Mouse (Mus musculus) G1E (cell line): ENCODE measurements at regions not wholly inside any gene's neighbourhood (a gene's known extent, or its start where the extent isn't known, plus 50 kb on each side); places are given as distances from the start of the nearest gene placed in this dataset.

Experiments used
- CTCF ChIP-seq: IDR thresholded peaks from 2 replicates; pipeline ENCODE4 v1.5.1; 2012; ENCODE audit warnings: low read depth, low read length, inconsistent platforms, mixed read lengths
- GATA1 ChIP-seq: IDR thresholded peaks from 2 replicates; pipeline ENCODE4 v1.6.1; 2012; ENCODE audit warnings: borderline replicate concordance, low read length, inconsistent platforms, mixed read lengths
- GATA2 ChIP-seq: IDR thresholded peaks from 2 replicates; pipeline ENCODE4 v1.6.1; 2012; ENCODE audit warnings: low read depth, low read length, inconsistent platforms, borderline replicate concordance
- POLR2AphosphoS5 ChIP-seq: IDR thresholded peaks from 2 replicates; pipeline ENCODE4 v1.6.1; 2012; ENCODE audit warnings: low read depth, low read length, inconsistent platforms; ENCODE audit not compliant: insufficient replicate concordance
- TAL1 ChIP-seq: conservative IDR thresholded peaks from 2 replicates; pipeline ENCODE4 v1.6.1; 2012; ENCODE audit warnings: low read depth, low read length, inconsistent platforms, mixed read lengths

DNA sequence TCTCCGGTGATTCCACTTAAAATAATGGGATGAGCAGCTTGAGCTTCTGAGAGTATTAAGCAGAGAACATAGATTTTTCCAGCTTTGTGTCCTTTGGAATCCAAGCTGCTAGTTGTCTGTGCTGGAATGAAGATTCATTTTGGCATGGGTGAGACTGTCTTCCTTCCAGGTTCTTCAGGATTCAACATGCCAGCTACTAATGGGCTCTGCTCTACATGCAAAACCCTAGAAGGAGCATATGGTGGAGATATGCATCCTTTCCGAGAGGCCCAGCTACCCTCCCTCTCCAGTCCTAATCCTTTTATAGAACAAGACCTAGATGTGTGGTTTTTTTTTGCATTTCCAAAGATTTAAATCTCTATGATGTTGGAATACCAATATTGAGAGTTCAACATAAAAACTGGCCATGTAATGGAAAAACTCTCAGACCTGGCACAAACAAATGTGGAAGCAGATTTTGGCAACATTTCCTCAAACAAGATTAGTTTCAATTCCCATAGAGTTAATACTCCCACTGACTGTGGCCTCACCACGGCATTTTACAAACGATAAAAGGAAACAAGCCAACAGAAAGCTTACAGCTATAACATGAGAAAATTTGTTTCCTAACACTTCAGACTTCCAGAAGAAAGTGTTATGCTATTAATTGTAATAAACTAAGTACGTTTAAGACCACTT is 364.5 kb downstream of the Sv2b start:
- TF ChIP-seq POLR2AphosphoS5, result no peak
- no peak for TF ChIP-seq CTCF
- no peak for TF ChIP-seq GATA1
- no peak for TF ChIP-seq GATA2
- no peak for TF ChIP-seq TAL1
